Mouse (Mus musculus) lung, postnatal 4 days (tissue): Measurements from ENCODE around the gene Sox10.
A peak's percentile ranks its signal among the peaks of the same experiment; 100 is the strongest.

ENCODE experiments used
- DNase-seq, 2 experiments: peaks; one replicate each; pipeline ENCODE4 v3.0.0; 2021

The Sox10 gene

GRCm38 (mm10) chr15:79122119-79122518 is 42.9 kb downstream of the Sox10 start:
- no peak for DNase-seq

- DNase-seq, result no peak
These were observed 45.5 kb downstream of the Sox10 start for GRCm38 (mm10) chr15:79119491-79119890.

GRCm38 (mm10) chr15:79115276-79115675 is 49.8 kb downstream of the Sox10 start:
- DNase-seq, result no peak

GRCm38 (mm10) chr15:79111774-79112173 is 53.3 kb downstream of the Sox10 start:
- DNase-seq, result peak in 1 of 2 experiments; percentile 48

GRCm38 (mm10) chr15:79110528-79110927 is 54.5 kb downstream of the Sox10 start:
- DNase-seq, result no peak

- DNase-seq, result no peak
These were observed 55.0 kb downstream of the Sox10 start for GRCm38 (mm10) chr15:79110031-79110430.

GRCm38 (mm10) chr15:79109321-79109934 is 55.6 kb downstream of the Sox10 start:
- DNase-seq, result no peak

GRCm38 (mm10) chr15:79108421-79109320 is 56.4 kb downstream of the Sox10 start, which contains the start of gene Micall1:
Gene Micall1, plus strand, starts transcription at chr15:79108898.
- peak; percentile 81 to 86 for DNase-seq

GRCm38 (mm10) chr15:79107966-79108365 is 57.1 kb downstream of the Sox10 start:
- no peak for DNase-seq

GRCm38 (mm10) chr15:79105804-79106203 is 59.2 kb downstream of the Sox10 start:
- DNase-seq, result no peak
